Mouse (Mus musculus) bone marrow macrophage, adult 2 months (primary cell): ENCODE results near the gene Spag7.

ENCODE experiments used
- CTCF ChIP-seq: IDR thresholded peaks from 2 replicates; pipeline ENCODE4 v1.5.1; 2012; ENCODE audit warnings: low read depth, mild to moderate bottlenecking, low read length, moderate library complexity
- POLR2A ChIP-seq: IDR thresholded peaks from 2 replicates; pipeline ENCODE4 v1.6.1; 2012; ENCODE audit warnings: mild to moderate bottlenecking, low read depth, low read length, borderline replicate concordance

GRCm38 (mm10) chr11:70674501-70674900 is 5.3 kb upstream of the Spag7 start:
- TF ChIP-seq CTCF (no peak), POLR2A (no peak)
